Mouse (Mus musculus): ENCODE results near the gene Vmp1.

Gene Vmp1

DNA sequence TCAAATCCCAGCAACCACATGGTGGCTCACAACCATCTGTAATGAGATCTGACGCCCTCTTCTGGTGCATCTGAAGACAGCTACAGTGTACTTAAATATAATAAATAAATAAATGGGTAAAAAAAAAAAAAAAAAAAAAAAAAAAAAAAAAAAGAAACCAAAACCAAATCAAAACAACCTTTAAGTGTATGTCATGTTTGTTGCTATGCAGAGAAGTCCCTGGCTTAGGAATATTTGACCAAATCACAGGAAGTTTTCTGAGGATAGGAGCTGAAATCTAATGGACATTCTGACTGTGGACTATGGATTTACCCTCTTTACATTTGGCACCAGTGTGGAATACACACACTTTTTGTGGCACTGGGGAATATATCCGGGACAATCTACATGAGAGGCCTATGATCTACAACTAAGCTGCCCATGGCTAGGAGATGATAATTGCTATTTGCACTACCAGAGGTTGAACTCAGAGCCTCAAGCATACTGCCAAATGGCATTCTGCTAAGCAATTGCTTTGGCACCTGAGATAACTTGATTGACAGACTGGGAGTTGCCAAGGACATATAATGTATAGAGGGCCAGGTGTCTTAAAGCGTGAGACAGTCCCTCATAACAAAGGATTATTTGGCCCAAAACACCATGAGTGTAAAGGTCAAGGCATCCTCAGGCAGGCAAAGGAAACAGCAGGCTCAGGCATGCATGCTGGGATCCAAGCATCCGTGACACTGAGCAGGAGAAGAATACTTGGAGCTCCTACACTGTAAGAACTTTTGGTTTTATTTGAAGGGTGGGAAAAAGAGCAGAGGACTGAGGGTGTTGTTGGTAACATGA lies 84.0 kb downstream of the Vmp1 start:
- no peak for DNase-seq

DNA sequence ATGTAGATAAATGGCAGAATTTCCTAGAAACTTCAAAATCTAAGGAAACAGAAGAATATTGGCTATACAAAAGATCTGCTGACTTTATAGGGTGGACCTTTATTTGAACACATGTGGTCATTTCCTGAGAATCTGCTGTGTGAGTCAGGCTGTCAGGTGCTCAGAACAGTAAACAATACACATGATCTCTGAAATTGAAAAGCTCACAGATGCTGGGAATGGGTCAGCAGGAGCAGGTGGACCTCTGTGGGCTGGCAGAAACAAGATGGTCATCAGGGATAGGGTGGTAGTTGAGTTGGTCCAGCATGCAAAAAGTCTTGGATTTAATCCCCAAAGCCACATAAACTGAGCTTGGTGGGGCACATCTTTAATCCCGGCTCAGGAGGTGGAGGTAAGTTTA lies 85.1 kb downstream of the Vmp1 start:
- no peak for DNase-seq

GRCm38 (mm10) chr11:86598154-86598553 lies 85.5 kb downstream of the Vmp1 start:
- DNase-seq, result no peak

DNA sequence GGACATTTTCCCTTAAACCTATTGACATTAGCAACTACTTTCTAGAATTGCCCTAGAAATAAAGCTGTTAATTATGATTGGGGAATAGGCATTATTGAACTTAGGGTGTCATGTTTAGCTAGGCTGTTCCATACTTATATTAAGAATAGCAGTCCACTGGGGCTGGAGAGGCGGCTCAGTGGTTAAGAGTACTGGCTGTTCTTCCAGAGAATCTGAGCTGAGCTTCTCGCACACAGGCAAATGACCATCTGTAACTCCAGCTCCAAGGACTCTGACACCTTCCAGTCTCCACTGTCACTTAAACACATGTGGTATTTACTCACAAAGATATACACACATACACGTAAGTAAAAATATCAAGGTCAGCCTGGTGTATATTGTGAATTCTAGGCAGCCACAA lies 86.7 kb downstream of the Vmp1 start:
- no peak for DNase-seq

- DNase-seq, result peak in 1 of 2 experiments; percentile 21
Measured at GRCm38 (mm10) chr11:86596187-86596960, 87.3 kb downstream of the Vmp1 start.

DNA sequence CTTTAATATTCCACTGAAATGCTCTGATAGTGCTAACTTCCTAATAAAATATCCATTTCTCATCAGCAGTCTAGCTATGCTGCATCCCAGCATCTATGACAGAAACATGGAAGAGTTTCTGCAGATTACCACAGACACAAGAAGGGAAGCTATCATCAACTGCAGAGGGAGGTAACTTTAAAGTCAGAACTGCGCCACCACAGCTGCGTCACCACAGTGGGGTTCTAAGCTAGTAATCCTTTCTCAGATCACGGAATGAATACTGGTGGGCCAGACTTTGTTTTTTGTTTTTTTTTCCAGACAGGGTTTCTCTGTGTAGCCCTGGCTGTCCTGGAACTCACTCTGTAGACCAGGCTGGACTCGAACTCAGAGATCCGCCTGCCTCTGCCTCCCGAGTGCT lies 88.3 kb downstream of the Vmp1 start:
- no peak for DNase-seq

GRCm38 (mm10) chr11:86594188-86594876 lies 89.3 kb downstream of the Vmp1 start:
- DNase-seq, result no peak

- no peak for DNase-seq
Measured at GRCm38 (mm10) chr11:86593443-86593842, 90.2 kb downstream of the Vmp1 start.

DNA sequence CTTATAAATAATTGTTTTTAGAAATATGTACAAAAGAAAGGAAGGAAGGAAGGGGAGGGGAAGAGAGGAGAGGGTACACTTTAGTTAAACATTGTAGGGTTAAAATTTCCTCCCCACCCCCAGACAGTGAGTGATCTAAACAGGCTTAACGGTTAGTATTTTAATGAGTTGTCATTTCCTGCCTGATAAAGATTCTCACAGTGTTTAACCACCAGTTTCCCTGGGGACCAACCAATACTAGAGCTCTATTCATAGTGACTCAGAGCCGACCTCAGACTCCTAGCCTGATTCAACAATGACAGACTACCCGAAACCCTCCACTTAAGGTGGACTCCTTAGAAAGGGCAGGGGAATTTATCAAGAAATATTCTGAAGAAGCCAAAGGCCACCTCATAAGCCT lies 90.6 kb downstream of the Vmp1 start:
- DNase-seq, result no peak

DNA sequence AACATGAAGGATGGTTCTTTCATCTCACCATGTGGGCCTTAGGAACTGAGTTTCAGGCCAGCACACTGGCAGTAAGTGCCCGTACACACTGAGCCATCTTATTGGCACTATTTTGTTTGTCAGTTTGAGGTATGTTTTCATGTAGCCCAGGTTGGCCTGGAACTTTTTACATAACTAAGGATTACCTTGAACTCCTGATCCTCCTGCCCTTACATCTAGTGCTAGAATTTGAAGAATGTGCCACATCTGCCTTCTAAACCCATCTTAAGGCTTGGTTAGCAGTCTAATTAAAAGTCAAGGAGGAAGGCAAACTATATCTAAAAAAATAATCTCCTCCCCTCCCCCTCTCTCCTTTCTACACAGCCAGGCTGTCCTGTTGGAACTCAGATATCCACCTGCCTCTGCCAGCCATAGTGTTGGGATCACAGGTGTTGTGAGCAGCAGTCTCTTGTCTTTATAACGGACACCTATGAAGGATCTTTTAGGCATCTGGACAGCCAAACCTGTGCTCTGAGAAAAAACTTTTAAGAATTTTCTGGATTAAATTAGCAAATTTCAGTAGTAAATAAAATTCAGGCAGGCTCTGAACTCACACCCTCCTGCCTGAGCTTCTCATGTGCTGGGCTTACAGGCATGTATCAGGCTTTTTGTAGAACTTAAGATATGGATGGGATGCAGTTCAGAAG lies 91.6 kb downstream of the Vmp1 start:
- DNase-seq, result no peak

- DNase-seq, result no peak
Measured at GRCm38 (mm10) chr11:86591301-86591845, 92.3 kb downstream of the Vmp1 start.

DNA sequence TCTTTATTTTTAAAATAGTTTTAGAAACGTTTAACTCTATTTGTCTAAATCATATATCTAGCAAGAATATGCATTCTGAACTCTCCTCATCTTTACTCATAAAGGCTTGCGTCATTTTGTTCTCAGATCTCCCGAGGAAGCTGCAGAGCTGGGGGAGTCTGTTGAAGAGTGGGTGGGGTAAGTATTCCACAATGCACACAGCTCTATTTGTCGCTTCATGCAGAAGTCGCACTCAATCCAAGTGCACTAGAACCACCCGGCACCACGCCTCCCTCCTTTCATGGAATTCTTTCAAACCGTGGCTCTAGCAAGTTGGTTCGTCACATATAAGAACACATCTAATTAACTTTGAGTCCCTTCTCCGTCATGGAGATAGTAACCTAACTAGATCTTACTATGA lies 93.1 kb downstream of the Vmp1 start:
- DNase-seq, result no peak

DNA sequence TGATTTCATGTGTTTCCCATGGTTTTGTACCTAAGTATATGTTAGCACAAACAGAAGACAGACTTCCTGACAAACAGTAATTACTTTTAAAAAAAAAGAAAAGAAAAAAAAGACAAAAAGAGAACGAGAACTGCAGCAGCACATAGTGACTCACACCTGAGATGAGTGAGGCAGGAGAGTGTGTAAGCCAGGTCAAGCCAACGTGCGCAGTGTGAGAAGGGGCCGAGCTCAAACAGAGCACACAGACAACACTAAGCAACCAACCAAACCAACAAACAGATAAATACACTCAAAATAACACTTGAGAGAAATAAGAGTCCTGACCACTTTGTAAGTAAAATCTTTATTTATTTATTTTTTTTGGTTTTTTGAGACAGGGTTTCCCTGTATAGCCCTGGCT lies 93.6 kb downstream of the Vmp1 start:
- no peak for DNase-seq

DNA sequence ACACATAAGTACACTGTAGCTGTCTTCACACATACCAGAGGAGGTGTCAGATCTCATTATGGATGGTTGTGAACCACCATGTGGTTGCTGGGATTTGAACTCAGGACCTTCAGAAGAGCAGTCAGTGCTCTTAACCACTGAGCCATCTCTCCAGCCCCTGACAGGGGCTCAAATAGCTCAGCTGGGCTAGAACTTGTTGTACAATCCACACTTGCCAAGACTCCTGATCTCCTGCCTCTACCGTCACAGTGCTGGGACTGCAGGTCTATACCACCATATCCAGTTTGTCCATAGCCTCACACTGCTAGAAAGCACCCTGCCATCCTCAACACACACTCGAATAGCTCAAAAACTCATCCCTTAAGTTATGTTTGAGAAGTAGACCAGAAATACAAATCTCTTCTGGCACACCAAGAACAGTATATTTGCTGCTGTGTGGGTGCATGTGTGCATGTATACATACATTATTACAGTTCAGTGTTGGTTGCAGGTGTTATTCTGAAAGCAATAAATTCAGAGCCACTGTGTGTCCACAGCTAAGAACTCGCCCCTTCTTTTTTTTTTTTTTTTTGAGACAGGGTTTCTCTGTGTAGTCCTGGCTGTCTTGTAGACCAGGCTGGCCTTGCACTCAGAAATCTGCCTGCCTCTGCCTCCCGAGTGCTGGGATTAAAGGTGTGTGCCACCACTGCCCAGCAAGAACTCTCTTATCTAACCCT lies 94.9 kb downstream of the Vmp1 start:
- DNase-seq, result no peak

DNA sequence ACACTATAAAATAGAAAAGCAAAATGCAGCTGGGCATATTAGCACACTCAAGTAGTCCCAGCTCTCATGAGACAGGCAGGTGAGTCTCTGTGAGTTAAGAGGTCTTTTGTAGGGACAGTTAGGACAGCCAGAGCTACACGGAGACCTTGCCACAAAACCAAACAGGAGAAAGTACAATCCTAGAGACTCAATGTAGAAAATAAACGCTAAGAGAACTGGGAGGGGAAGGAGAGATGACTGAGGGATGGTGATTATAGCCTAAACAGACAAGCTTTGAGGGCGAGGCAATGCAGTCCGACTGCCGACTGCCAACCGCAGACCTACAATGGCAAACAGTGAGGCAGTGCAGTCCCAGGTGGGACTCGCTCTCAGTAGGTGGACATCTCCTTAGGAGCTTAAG lies 95.8 kb downstream of the Vmp1 start:
- DNase-seq, result no peak

- no peak for DNase-seq
Measured at GRCm38 (mm10) chr11:86586868-86587792, 96.5 kb downstream of the Vmp1 start.

DNA sequence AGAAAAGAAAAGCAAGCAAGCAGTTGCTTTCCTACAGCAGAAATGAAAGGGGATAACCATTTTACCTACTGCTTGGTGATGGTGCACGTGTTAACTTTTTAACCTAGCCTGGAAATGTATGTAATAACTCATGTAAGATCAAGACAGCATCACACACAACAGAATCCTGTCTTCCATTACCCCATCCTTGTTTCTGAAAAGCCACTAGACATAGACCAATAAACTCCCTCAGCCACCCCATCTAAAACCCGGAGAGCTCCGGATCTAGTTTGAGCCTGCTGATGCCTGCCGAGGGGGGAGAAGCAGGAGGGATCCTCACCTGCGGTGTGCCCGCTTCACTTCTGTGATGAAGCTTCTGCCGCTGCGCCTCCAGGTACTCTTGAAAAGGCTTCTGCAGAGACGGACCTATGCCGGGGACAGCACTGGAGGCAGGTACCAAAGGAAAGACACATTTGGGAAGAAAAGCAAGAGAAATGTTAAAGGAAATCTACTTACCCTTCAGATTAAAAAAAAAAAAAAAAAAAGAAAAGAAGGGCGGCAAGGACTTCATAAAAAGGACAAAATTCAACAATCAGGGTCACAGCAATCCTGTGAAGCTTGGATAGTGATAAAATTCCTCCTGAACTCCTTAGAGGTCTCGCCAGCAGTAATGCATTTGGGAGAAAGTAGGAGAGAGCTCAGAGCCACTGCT lies 97.3 kb downstream of the Vmp1 start:
- DNase-seq, result no peak

GRCm38 (mm10) chr11:86585598-86585984 lies 98.0 kb downstream of the Vmp1 start:
- no peak for DNase-seq

GRCm38 (mm10) chr11:86584898-86585597 lies 98.6 kb downstream of the Vmp1 start:
- no peak for DNase-seq

Data from cerebellum, postnatal 25 days (tissue).